Mouse (Mus musculus) right cerebral cortex, postnatal 4 days (tissue): ENCODE measurements around the gene Itgax.
A peak's percentile ranks its signal among the peaks of the same experiment; 100 is the strongest.
"Not testable (repeated sequence)": the region's sequence is repeated elsewhere in the genome, so short reads cannot be mapped to it uniquely, and the experiment has no call there.

Source experiments
- DNase-seq: peaks from one replicate; pipeline ENCODE4 v3.0.0-alpha.2; 2022

Itgax gene

GRCm38 (mm10) chr7:128128741-128129720 lies at the start of gene Itgax:
Itgax (plus strand) TSS chr7:128129547.
- DNase-seq = no peak

DNA sequence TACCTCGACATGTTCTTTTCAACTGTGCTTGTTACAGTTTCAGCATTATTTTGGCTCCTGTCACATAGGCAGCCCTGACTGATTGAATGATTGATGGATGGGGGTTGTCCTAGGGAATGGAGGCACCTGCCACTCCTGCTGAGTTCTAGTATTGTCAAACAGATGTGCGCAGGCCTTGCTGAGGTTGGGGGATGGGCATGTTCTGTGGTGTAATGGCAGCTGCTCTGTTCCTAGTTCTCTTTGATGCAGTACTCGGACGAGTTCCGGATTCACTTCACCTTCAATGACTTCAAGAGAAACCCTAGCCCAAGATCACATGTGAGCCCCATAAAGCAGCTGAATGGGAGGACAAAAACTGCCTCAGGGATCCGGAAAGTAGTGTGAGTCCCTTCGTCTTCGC lies 49.3 kb upstream of the Itgax start:
- no peak for DNase-seq

DNA sequence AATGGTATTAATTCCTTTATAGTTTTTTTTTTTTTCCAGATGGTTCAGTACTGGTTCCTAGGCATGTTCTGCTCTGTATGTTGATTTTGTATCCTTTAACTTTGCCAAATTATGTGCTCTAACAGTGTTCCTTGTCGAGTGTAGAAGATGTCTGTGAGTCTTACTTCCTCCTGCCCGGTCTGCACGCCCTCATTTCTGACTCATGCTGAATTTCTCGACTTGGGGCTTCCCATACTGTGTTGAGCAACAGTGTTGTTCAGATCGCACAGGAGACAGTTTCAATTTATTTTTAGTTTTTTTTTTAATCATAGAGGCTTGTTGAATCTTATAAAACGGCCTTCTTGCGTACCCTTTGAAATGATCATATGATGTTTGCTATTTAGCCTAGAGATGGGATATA lies 40.2 kb upstream of the Itgax start:
- DNase-seq = no peak

DNA sequence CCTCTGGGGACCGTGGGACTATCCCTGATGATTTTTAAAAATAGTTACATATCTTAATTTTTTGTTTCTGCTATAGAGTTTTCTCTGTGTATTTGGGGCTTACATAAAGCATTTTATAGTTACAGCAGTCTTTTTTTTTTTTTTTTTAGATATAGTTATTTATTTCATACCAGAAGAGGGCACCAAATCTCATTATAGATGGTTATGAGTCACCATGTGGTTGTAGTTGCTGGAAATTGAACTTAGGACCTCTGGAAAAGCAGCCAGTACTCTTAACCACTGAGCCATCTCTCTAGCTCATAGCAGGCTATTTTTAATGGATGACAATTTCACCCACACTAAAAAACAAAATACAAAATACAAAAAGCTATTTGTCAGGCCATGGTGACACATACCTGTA lies 31.2 kb upstream of the Itgax start:
- no peak for DNase-seq

DNA sequence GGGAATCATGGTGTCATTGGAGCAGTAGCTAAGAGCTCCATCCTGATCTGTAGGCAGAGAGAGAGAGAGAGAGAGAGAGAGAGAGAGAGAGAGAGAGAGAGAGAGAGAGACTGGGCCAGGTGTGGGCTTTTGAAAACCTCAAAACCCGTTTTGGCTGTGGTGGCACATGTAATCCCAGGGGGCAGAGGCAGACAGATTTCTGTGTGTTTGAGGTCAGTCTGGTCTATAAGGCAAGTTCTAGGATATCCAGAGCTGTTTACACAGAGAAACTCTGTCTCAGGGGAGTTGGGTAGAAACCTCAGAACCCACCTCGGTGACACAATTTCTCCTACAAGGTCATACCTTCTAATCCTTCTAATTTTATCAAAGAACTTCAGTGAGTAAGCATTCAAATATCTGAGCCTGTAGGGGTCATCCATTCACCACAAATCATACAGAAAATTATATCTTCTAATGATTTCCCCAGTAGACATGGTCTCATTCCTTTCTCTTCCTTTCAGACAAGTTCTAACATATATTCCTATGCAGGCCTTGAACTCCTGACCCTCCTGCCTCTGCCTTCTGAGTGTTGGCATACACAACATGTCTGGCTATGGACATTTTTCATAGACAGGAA lies 28.5 kb upstream of the Itgax start:
- DNase-seq = no peak

GRCm38 (mm10) chr7:128105246-128105645 lies 24.1 kb upstream of the Itgax start:
- DNase-seq = peak; percentile 43

GRCm38 (mm10) chr7:128107462-128107861 lies 21.9 kb upstream of the Itgax start:
- DNase-seq = no peak

DNA sequence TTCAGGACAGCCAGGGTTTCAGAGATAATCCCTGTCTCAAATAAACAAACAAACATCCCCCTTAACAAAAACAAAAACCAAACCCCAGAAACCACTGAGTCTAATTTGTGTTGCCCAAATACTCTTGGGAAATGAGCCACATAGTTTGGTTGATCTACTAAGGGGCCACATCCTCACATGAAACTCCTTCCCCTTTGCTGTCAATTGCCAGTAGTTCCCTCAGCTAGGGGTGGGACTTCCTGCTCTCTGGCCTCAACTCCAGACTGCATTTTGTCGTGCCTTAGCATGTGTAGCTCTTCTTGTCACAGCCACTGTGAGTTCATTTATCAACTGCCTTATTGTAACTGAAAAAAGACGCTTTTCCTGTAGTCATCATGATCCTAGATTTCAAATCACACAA lies 19.0 kb upstream of the Itgax start:
- DNase-seq = no peak

DNA sequence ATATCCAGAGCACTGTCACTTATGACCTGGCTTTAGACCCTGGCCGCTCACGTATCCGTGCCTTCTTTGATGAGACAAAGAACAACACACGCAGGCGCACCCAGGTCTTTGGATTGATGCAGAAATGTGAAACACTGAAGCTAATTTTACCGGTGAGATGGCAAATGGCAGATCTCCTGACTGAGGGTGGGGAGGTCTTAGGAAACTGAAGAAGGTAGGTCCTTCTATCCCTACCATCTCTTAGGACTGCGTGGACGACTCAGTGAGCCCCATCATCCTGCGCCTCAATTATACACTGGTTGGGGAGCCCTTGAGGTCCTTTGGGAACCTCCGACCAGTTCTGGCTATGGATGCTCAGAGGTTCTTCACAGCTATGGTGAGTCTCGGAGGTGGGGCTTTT lies 17.2 kb upstream of the Itgax start:
- DNase-seq = no peak

DNA sequence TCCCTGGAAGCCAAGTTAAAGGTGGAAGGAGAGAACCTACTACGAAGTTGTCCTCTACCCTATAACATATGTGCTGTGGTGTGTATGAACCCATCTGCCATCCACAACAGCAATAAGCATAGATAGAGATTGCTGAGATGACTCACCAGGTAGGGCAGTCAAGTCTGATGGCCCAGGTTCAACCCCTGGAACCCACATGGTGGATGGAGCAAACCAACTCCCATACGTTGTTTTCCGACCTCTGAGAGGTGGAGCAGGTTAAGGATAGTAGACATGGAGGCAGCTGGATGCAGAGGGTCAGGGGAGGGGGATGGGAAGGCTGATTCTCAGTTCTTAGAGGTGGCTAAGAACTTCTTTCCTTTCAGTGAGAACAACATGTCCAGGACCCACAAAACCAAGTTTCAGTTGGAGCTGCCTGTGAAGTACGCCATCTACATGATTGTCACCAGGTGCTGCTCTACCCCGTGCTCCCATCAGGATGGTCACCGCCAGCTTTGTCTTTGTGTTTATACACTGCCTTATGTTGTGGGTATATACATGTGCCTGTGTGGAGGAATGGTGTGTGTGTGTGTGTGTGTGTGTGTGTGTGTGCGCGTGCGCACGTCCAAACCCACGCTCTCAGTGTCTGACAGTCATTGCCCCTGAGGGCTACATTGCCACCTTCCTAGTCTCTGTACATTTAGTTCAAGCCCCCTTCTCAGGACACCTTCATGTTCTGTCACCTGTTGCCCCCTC lies 14.8 kb upstream of the Itgax start:
- DNase-seq = no peak

- DNase-seq = no peak
Observed at GRCm38 (mm10) chr7:128115211-128115958, 14.0 kb upstream of the Itgax start.

- DNase-seq = no peak
Observed at GRCm38 (mm10) chr7:128116396-128116795, 13.0 kb upstream of the Itgax start.

DNA sequence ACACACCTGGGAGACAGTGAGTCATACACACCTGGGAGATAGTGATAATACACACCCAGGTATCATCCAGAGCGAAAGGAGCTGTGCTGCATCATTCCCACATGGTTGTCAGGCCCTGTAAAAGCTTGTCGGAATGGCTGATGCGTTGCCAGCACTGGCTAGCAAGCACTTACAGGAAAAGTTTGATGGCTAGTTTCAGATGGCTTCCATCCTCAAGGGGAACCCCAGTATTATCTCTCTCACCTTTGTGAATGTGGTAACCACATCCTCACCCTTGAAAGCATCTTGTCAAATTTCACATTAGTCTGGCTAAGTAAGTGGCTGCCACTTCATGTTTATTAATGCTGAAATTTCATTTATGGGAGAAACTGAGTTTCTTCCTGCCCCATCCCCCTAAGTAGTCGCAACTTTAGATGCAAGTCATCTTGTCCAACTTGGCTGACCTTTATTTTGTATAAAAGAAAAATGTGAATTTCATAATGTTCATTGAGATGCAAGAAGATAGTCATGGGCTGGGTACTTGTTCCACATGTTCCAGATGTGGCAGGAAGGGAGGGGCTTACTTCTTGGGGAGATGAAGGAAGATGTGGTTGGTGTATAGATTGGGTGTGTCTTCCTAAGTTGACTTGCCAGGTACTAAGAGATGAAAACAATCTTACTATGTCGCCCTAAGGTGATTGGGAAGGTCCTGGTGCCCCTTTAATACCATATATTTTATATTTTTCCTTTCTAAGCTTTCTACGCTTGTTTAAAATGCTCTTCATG lies 9.4 kb upstream of the Itgax start:
- DNase-seq = no peak

GRCm38 (mm10) chr7:128132148-128132547 lies 2.8 kb downstream of the Itgax start:
- no peak for DNase-seq

DNA sequence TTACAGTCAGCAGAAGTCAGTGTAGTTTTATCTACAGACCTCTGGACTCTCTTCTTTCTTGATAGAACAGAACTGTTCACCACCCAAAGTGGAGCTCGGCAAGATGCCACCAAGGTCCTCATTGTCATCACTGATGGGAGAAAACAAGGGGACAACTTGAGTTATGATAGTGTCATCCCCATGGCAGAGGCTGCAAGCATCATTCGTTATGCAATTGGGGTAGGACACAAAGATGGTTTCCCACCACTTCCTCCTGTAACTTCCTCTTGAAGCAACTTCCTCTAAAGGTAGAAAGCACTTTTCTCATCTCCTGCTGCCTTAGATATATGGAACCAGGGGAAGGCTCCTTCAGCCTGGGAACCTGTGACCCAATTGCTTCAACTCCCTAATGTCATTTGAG lies 4.2 kb downstream of the Itgax start:
- DNase-seq = no peak

GRCm38 (mm10) chr7:128136927-128137326 lies 7.6 kb downstream of the Itgax start:
- no peak for DNase-seq

- no peak for DNase-seq
Observed at GRCm38 (mm10) chr7:128139611-128140010, 10.3 kb downstream of the Itgax start.

DNA sequence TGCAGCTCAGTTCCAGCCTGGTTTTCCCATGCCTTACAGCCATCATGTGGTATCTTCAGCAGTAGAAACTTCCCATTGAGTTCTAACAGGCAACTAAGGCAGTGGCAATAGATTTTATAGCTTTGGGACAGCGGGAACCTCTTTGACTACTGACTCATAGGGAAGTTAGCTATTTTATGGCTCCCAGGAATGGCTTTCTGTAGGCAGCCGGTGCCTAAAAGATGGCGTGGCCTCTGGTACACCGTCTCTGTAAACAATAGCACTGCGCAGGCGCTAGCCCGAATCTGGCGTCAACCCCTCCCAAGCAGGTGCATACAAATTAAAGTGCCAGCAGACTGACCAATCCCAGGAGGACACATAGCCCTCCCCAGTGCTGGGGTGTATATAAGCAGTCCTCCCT lies 21.6 kb downstream of the Itgax start:
- DNase-seq = no peak

DNA sequence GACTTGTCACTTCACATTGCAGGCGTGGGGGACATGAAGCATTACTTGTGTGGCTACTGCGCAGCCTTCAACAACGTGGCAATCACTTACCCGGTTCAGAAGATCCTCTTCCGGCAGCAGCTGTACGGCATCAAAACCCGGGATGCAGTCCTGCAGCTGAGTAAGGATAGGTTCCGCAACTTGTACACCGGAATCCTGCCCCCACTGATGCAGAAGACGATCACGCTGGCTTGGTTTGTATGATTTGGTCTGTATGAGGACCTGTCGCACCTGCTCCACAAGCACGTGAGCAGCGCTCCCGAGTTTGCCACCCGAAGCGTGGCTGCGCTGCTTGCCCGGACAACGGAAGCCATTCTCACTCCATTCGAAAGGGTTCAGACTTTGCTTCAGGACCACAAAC lies 24.7 kb downstream of the Itgax start, which contains the start of gene Itgad:
Gene Itgad, plus strand, starts transcription at position 301 of the 400 bp plus-strand sequence.
- no peak for DNase-seq

GRCm38 (mm10) chr7:128154924-128155323 lies 25.6 kb downstream of the Itgax start:
- no peak for DNase-seq

DNA sequence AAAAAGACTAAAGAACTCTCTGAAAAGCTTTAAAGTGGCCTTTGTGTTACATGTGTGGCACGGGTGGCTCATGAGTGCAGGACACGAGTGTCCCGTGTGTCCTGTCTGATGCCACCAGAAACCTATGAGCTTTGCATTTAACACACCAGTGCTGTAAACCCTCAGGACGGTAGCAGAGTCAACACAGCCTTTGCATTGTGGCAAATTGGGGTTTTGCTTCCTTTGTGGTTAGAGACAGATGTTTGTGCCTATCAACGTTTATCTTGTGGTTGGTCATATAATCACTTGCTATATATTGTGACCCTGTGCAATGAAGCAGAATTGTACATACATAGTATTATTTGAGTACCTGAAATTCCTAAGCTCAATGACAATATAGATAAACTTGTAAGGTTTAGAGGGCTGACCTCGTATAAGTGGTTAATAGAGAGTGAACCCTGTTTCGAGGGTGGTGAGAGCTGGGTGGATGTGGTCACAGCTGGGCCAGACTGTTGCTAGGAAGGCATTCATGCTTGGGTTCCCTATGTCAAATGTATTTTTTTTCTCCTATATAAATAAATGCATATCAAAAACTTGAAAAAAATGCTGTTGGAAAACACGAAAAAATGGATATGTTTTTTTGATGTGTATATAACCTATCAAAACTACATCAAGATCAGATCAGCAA lies 29.5 kb downstream of the Itgax start:
- not testable (repeated sequence) for DNase-seq
